Mouse (Mus musculus): ENCODE measurements around the gene Suz12. TPM values are rescaled to one million over a fixed set of nuclear protein-coding genes. Genes with fewer than 3 reads are reported as not detected.
"Not testable (repeated sequence)": the region's sequence is repeated elsewhere in the genome, so short reads cannot be mapped to it uniquely, and the experiment has no call there.

The Suz12 gene
- polyA plus RNA-seq, 1 experiment from 2014 or later, result 22.0 TPM

- Histone ChIP-seq H3K36me3 (ENCODE audit: control insufficient read depth, insufficient read depth, low read length) (no peaks in the 10 kb centered on the region), H3K4me2 (no peak overlapping the region), H3K27ac (ENCODE audit: low read depth, low read length) (peak overlapping the region; percentile 11), H3K9me3 (replicated peaks; ENCODE audit: control insufficient read depth, low read length) (no peaks in the 10 kb centered on the region), H3K9ac (ENCODE audit: low read depth, low read length) (no peak overlapping the region), H3K4me1 (ENCODE audit: control insufficient read depth, insufficient read depth, low read length) (peaks cover 17% of the 10 kb centered on the region), H3K4me3 (ENCODE audit: low read depth, low read length) (no peak overlapping the region), H3K27me3 (ENCODE audit: control insufficient read depth, insufficient read depth, low read length) (no peaks in the 10 kb centered on the region)
- 34% methylated on average over 2 of the region's 2 CpGs for WGBS (ENCODE audit: insufficient replicate concordance)
- ATAC-seq (replicated peaks; ENCODE audit: insufficient number of reproducible peaks, low FRiP score, low TSS enrichment), result peak; percentile 42; the same call in 1 of the 2 replicates
These were observed 57.2 kb downstream of the Suz12 start for GRCm38 (mm10) chr11:80050088-80050487.

GRCm38 (mm10) chr11:80052456-80052855 is 59.5 kb downstream of the Suz12 start:
- no peak for ATAC-seq (replicated peaks; ENCODE audit: insufficient number of reproducible peaks, low FRiP score, low TSS enrichment)
- peaks cover 11% of the 10 kb centered on the region for H3K36me3 ChIP-seq (ENCODE audit: control insufficient read depth, insufficient read depth, low read length)
- no peak overlapping the region for H3K4me2 ChIP-seq
- H3K27ac ChIP-seq (ENCODE audit: low read depth, low read length), result no peak overlapping the region
- no peak overlapping the region for H3K4me3 ChIP-seq (ENCODE audit: low read depth, low read length)
- no peaks in the 10 kb centered on the region for H3K27me3 ChIP-seq (ENCODE audit: control insufficient read depth, insufficient read depth, low read length)
- WGBS (ENCODE audit: insufficient replicate concordance), result 88% methylated on average over 7 of the region's 7 CpGs
- H3K9me3 ChIP-seq (replicated peaks; ENCODE audit: control insufficient read depth, low read length), result no peaks in the 10 kb centered on the region
- H3K9ac ChIP-seq (ENCODE audit: low read depth, low read length), result no peak overlapping the region
- H3K4me1 ChIP-seq (ENCODE audit: control insufficient read depth, insufficient read depth, low read length), result peaks cover 17% of the 10 kb centered on the region

GRCm38 (mm10) chr11:80053171-80053570 is 60.3 kb downstream of the Suz12 start:
- no peaks in the 10 kb centered on the region for H3K9me3 ChIP-seq (replicated peaks; ENCODE audit: control insufficient read depth, low read length)
- H3K4me3 ChIP-seq (ENCODE audit: low read depth, low read length), result no peak overlapping the region
- no peak overlapping the region for H3K27ac ChIP-seq (ENCODE audit: low read depth, low read length)
- H3K27me3 ChIP-seq (ENCODE audit: control insufficient read depth, insufficient read depth, low read length), result no peaks in the 10 kb centered on the region
- H3K36me3 ChIP-seq (ENCODE audit: control insufficient read depth, insufficient read depth, low read length), result peaks cover 15% of the 10 kb centered on the region
- 80% methylated on average over 5 of the region's 5 CpGs for WGBS (ENCODE audit: insufficient replicate concordance)
- H3K9ac ChIP-seq (ENCODE audit: low read depth, low read length), result no peak overlapping the region
- ATAC-seq (replicated peaks; ENCODE audit: insufficient number of reproducible peaks, low FRiP score, low TSS enrichment), result no peak
- H3K4me2 ChIP-seq, result no peak overlapping the region
- H3K4me1 ChIP-seq (ENCODE audit: control insufficient read depth, insufficient read depth, low read length), result peaks cover 17% of the 10 kb centered on the region

GRCm38 (mm10) chr11:80054659-80055058 is 61.8 kb downstream of the Suz12 start:
- Histone ChIP-seq H3K27me3 (ENCODE audit: control insufficient read depth, insufficient read depth, low read length) (no peaks in the 10 kb centered on the region), H3K4me2 (no peak overlapping the region), H3K36me3 (ENCODE audit: control insufficient read depth, insufficient read depth, low read length) (peaks cover 24% of the 10 kb centered on the region), H3K4me1 (ENCODE audit: control insufficient read depth, insufficient read depth, low read length) (peaks cover 17% of the 10 kb centered on the region), H3K27ac (ENCODE audit: low read depth, low read length) (no peak overlapping the region), H3K4me3 (ENCODE audit: low read depth, low read length) (no peak overlapping the region), H3K9ac (ENCODE audit: low read depth, low read length) (no peak overlapping the region), H3K9me3 (replicated peaks; ENCODE audit: control insufficient read depth, low read length) (no peaks in the 10 kb centered on the region)
- 39% methylated on average over 4 of the region's 4 CpGs for whole genome bisulfite sequencing (ENCODE audit: insufficient replicate concordance)
- ATAC-seq (replicated peaks; ENCODE audit: insufficient number of reproducible peaks, low FRiP score, low TSS enrichment), result no peak

- WGBS (ENCODE audit: insufficient replicate concordance), result 87% methylated on average over 9 of the region's 9 CpGs
- H3K36me3 ChIP-seq (ENCODE audit: control insufficient read depth, insufficient read depth, low read length), result peaks cover 27% of the 10 kb centered on the region
- no peak for ATAC-seq (replicated peaks; ENCODE audit: insufficient number of reproducible peaks, low FRiP score, low TSS enrichment)
These were observed 63.2 kb downstream of the Suz12 start for GRCm38 (mm10) chr11:80056141-80056540.

GRCm38 (mm10) chr11:80062159-80062558 is 69.3 kb downstream of the Suz12 start:
- Histone ChIP-seq H3K27me3 (ENCODE audit: control insufficient read depth, insufficient read depth, low read length) (no peaks in the 10 kb centered on the region), H3K27ac (ENCODE audit: low read depth, low read length) (no peak overlapping the region), H3K36me3 (ENCODE audit: control insufficient read depth, insufficient read depth, low read length) (peaks cover 25% of the 10 kb centered on the region), H3K4me2 (no peak overlapping the region), H3K4me1 (ENCODE audit: control insufficient read depth, insufficient read depth, low read length) (no peaks in the 10 kb centered on the region), H3K9me3 (replicated peaks; ENCODE audit: control insufficient read depth, low read length) (no peaks in the 10 kb centered on the region), H3K4me3 (ENCODE audit: low read depth, low read length) (no peak overlapping the region), H3K9ac (ENCODE audit: low read depth, low read length) (no peak overlapping the region)
- 83% methylated on average over 4 of the region's 4 CpGs for WGBS (ENCODE audit: insufficient replicate concordance)
- no peak for ATAC-seq (replicated peaks; ENCODE audit: insufficient number of reproducible peaks, low FRiP score, low TSS enrichment)

More at GRCm38 (mm10) chr11:80056141-80056540, 63.2 kb downstream of the Suz12 start:
- Histone ChIP-seq H3K9ac (ENCODE audit: low read depth, low read length) (no peak overlapping the region), H3K27me3 (ENCODE audit: control insufficient read depth, insufficient read depth, low read length) (no peaks in the 10 kb centered on the region), H3K4me1 (ENCODE audit: control insufficient read depth, insufficient read depth, low read length) (peaks cover 8% of the 10 kb centered on the region; the same call in 1 of the 2 replicates), H3K4me2 (no peak overlapping the region), H3K9me3 (replicated peaks; ENCODE audit: control insufficient read depth, low read length) (no peaks in the 10 kb centered on the region), H3K27ac (ENCODE audit: low read depth, low read length) (no peak overlapping the region), H3K4me3 (ENCODE audit: low read depth, low read length) (no peak overlapping the region)

- not testable (repeated sequence) for ATAC-seq (replicated peaks; ENCODE audit: insufficient number of reproducible peaks, low FRiP score, low TSS enrichment); H3K9me3 ChIP-seq (replicated peaks; ENCODE audit: control insufficient read depth, low read length); H3K27ac ChIP-seq (ENCODE audit: low read depth, low read length); H3K4me3 ChIP-seq (ENCODE audit: low read depth, low read length); H3K27me3 ChIP-seq (ENCODE audit: control insufficient read depth, insufficient read depth, low read length); H3K36me3 ChIP-seq (ENCODE audit: control insufficient read depth, insufficient read depth, low read length); H3K4me2 ChIP-seq; H3K9ac ChIP-seq (ENCODE audit: low read depth, low read length); H3K4me1 ChIP-seq (ENCODE audit: control insufficient read depth, insufficient read depth, low read length)
- WGBS (ENCODE audit: insufficient replicate concordance), result 85% methylated on average over 4 of the region's 4 CpGs
These were observed 73.5 kb downstream of the Suz12 start for GRCm38 (mm10) chr11:80066373-80066772.

GRCm38 (mm10) chr11:80067558-80067957 is 74.7 kb downstream of the Suz12 start:
- Histone ChIP-seq H3K4me2 (no peak overlapping the region), H3K4me3 (ENCODE audit: low read depth, low read length) (no peak overlapping the region), H3K4me1 (ENCODE audit: control insufficient read depth, insufficient read depth, low read length) (0 out of 2 replicates have a peak, but pooled peaks cover 3% of the 10 kb centered on the region), H3K36me3 (ENCODE audit: control insufficient read depth, insufficient read depth, low read length) (peaks cover 4% of the 10 kb centered on the region; the same call in 1 of the 2 replicates), H3K27ac (ENCODE audit: low read depth, low read length) (no peak overlapping the region), H3K9me3 (replicated peaks; ENCODE audit: control insufficient read depth, low read length) (no peaks in the 10 kb centered on the region), H3K27me3 (ENCODE audit: control insufficient read depth, insufficient read depth, low read length) (no peaks in the 10 kb centered on the region), H3K9ac (ENCODE audit: low read depth, low read length) (no peak overlapping the region)
- WGBS (ENCODE audit: insufficient replicate concordance), result 77% methylated on average over 5 of the region's 5 CpGs
- ATAC-seq (replicated peaks; ENCODE audit: insufficient number of reproducible peaks, low FRiP score, low TSS enrichment), result no peak

- no peak overlapping the region for H3K9ac ChIP-seq (ENCODE audit: low read depth, low read length)
- H3K9me3 ChIP-seq (replicated peaks; ENCODE audit: control insufficient read depth, low read length), result no peaks in the 10 kb centered on the region
- H3K4me1 ChIP-seq (ENCODE audit: control insufficient read depth, insufficient read depth, low read length), result 0 out of 2 replicates have a peak, but pooled peaks cover 3% of the 10 kb centered on the region
- H3K27me3 ChIP-seq (ENCODE audit: control insufficient read depth, insufficient read depth, low read length), result no peaks in the 10 kb centered on the region
- H3K36me3 ChIP-seq (ENCODE audit: control insufficient read depth, insufficient read depth, low read length), result peaks cover 3% of the 10 kb centered on the region
- H3K4me3 ChIP-seq (ENCODE audit: low read depth, low read length), result no peak overlapping the region
- ATAC-seq (replicated peaks; ENCODE audit: insufficient number of reproducible peaks, low FRiP score, low TSS enrichment), result no peak
- 89% methylated on average over 3 of the region's 3 CpGs for WGBS (ENCODE audit: insufficient replicate concordance)
- no peak overlapping the region for H3K4me2 ChIP-seq
- no peak overlapping the region for H3K27ac ChIP-seq (ENCODE audit: low read depth, low read length)
These were observed 76.9 kb downstream of the Suz12 start for GRCm38 (mm10) chr11:80069815-80070214.

Data from heart, embryonic 11.5 days (tissue).